Mouse (Mus musculus): ENCODE results near the gene Mpp3.

GRCm38 (mm10) chr11:102051541-102051940 is 23.3 kb upstream of the Mpp3 start:
- TF ChIP-seq GATA1 (IDR thresholded peaks at IDR 0.05; ENCODE audit: low read length) (no peak), TAL1 (IDR thresholded peaks at IDR 0.05; ENCODE audit: low read length) (no peak)

All from erythroblast, embryonic 14.5 days (primary cell).